Mouse (Mus musculus): ENCODE measurements around the gene N4bp1. TPM values are rescaled to one million over a fixed set of nuclear protein-coding genes. Genes with fewer than 3 reads are reported as not detected.

The N4bp1 gene
- polyA plus RNA-seq, 1 experiment from 2014 or later, result 9.8 TPM

GRCm38 (mm10) chr8:86800966-86801365 is 84.1 kb downstream of the N4bp1 start:
- H3K27ac ChIP-seq, result no peak overlapping the region
- H3K36me3 ChIP-seq (ENCODE audit: poor library complexity, severe bottlenecking), result no peaks in the 10 kb centered on the region
- H3K27me3 ChIP-seq, result no peaks in the 10 kb centered on the region
- 64% methylated on average over 4 of the region's 4 CpGs for WGBS
- no peak overlapping the region for H3K4me3 ChIP-seq
- no peaks in the 10 kb centered on the region for H3K9me3 ChIP-seq (replicated peaks)
- ATAC-seq, result no peak
- no peaks in the 10 kb centered on the region for H3K4me1 ChIP-seq
- H3K9ac ChIP-seq, result no peak overlapping the region
- no peak overlapping the region for H3K4me2 ChIP-seq

GRCm38 (mm10) chr8:86798141-86798540 is 86.9 kb downstream of the N4bp1 start:
- H3K27me3 ChIP-seq, result no peaks in the 10 kb centered on the region
- 90% methylated on average over 6 of the region's 6 CpGs for WGBS
- no peaks in the 10 kb centered on the region for H3K36me3 ChIP-seq (ENCODE audit: poor library complexity, severe bottlenecking)
- no peak overlapping the region for H3K4me3 ChIP-seq
- H3K27ac ChIP-seq, result no peak overlapping the region
- no peak for ATAC-seq
- no peaks in the 10 kb centered on the region for H3K4me1 ChIP-seq
- no peak overlapping the region for H3K9ac ChIP-seq
- no peaks in the 10 kb centered on the region for H3K9me3 ChIP-seq (replicated peaks)
- no peak overlapping the region for H3K4me2 ChIP-seq

- no peaks in the 10 kb centered on the region for H3K4me1 ChIP-seq
- no peak overlapping the region for H3K27ac ChIP-seq
- no peaks in the 10 kb centered on the region for H3K27me3 ChIP-seq
- no peaks in the 10 kb centered on the region for H3K36me3 ChIP-seq (ENCODE audit: poor library complexity, severe bottlenecking)
- H3K4me3 ChIP-seq, result no peak overlapping the region
- H3K4me2 ChIP-seq, result no peak overlapping the region
- no peaks in the 10 kb centered on the region for H3K9me3 ChIP-seq (replicated peaks)
- H3K9ac ChIP-seq, result no peak overlapping the region
- ATAC-seq, result no peak
- 72% methylated on average over 2 of the region's 2 CpGs for WGBS
Observed at GRCm38 (mm10) chr8:86797705-86798104, 87.4 kb downstream of the N4bp1 start.

GRCm38 (mm10) chr8:86794716-86795115 is 90.3 kb downstream of the N4bp1 start:
- no peaks in the 10 kb centered on the region for H3K36me3 ChIP-seq (ENCODE audit: poor library complexity, severe bottlenecking)
- H3K27ac ChIP-seq, result no peak overlapping the region
- no peaks in the 10 kb centered on the region for H3K4me1 ChIP-seq
- no peaks in the 10 kb centered on the region for H3K27me3 ChIP-seq
- H3K4me3 ChIP-seq, result no peak overlapping the region
- H3K9me3 ChIP-seq (replicated peaks), result no peaks in the 10 kb centered on the region
- 50% methylated on average over 6 of the region's 6 CpGs for WGBS
- H3K9ac ChIP-seq, result no peak overlapping the region
- no peak for ATAC-seq
- no peak overlapping the region for H3K4me2 ChIP-seq

GRCm38 (mm10) chr8:86791542-86791941 is 93.5 kb downstream of the N4bp1 start:
- 71% methylated on average over 6 of the region's 6 CpGs for WGBS
- H3K4me2 ChIP-seq, result no peak overlapping the region

GRCm38 (mm10) chr8:86789576-86789975 is 95.5 kb downstream of the N4bp1 start:
- Histone ChIP-seq H3K9me3 (replicated peaks) (no peaks in the 10 kb centered on the region), H3K4me2 (no peak overlapping the region), H3K4me3 (no peak overlapping the region), H3K9ac (no peak overlapping the region), H3K36me3 (ENCODE audit: poor library complexity, severe bottlenecking) (no peaks in the 10 kb centered on the region), H3K27me3 (no peaks in the 10 kb centered on the region), H3K4me1 (no peaks in the 10 kb centered on the region), H3K27ac (no peak overlapping the region)
- WGBS, result 89% methylated on average over 1 of the region's 1 CpGs
- ATAC-seq, result no peak

More at GRCm38 (mm10) chr8:86791542-86791941, 93.5 kb downstream of the N4bp1 start:
- Histone ChIP-seq H3K4me3 (no peak overlapping the region), H3K9ac (no peak overlapping the region), H3K27ac (no peak overlapping the region), H3K27me3 (no peaks in the 10 kb centered on the region), H3K4me1 (no peaks in the 10 kb centered on the region), H3K36me3 (ENCODE audit: poor library complexity, severe bottlenecking) (no peaks in the 10 kb centered on the region), H3K9me3 (replicated peaks) (no peaks in the 10 kb centered on the region)
- no peak for ATAC-seq

GRCm38 (mm10) chr8:86787891-86788420 is 97.1 kb downstream of the N4bp1 start:
- no peaks in the 10 kb centered on the region for H3K9me3 ChIP-seq (replicated peaks)
- no peaks in the 10 kb centered on the region for H3K4me1 ChIP-seq
- H3K27me3 ChIP-seq, result no peaks in the 10 kb centered on the region
- H3K9ac ChIP-seq, result no peak overlapping the region
- 83% methylated on average over 12 of the region's 12 CpGs for WGBS
- no peak overlapping the region for H3K27ac ChIP-seq
- ATAC-seq, result no peak
- no peak overlapping the region for H3K4me3 ChIP-seq
- H3K36me3 ChIP-seq (ENCODE audit: poor library complexity, severe bottlenecking), result no peaks in the 10 kb centered on the region
- H3K4me2 ChIP-seq, result no peak overlapping the region

GRCm38 (mm10) chr8:86786498-86786897 is 98.6 kb downstream of the N4bp1 start:
- ATAC-seq, result no peak
- WGBS, result 64% methylated on average over 5 of the region's 5 CpGs

GRCm38 (mm10) chr8:86781094-86781493 is 104.0 kb downstream of the N4bp1 start:
- no peaks in the 10 kb centered on the region for H3K4me1 ChIP-seq
- WGBS, result 93% methylated on average over 8 of the region's 8 CpGs
- ATAC-seq, result no peak
- no peaks in the 10 kb centered on the region for H3K27me3 ChIP-seq
- H3K36me3 ChIP-seq (ENCODE audit: poor library complexity, severe bottlenecking), result no peaks in the 10 kb centered on the region
- no peak overlapping the region for H3K4me2 ChIP-seq
- no peak overlapping the region for H3K9ac ChIP-seq
- H3K27ac ChIP-seq, result no peak overlapping the region
- no peak overlapping the region for H3K4me3 ChIP-seq
- H3K9me3 ChIP-seq (replicated peaks), result no peaks in the 10 kb centered on the region

More at GRCm38 (mm10) chr8:86786498-86786897, 98.6 kb downstream of the N4bp1 start:
- Histone ChIP-seq H3K36me3 (ENCODE audit: poor library complexity, severe bottlenecking) (no peaks in the 10 kb centered on the region), H3K27ac (no peak overlapping the region), H3K27me3 (no peaks in the 10 kb centered on the region), H3K9ac (no peak overlapping the region), H3K4me2 (no peak overlapping the region), H3K4me3 (no peak overlapping the region), H3K4me1 (no peaks in the 10 kb centered on the region), H3K9me3 (replicated peaks) (no peaks in the 10 kb centered on the region)

GRCm38 (mm10) chr8:86779207-86779606 is 105.9 kb downstream of the N4bp1 start:
- Histone ChIP-seq H3K36me3 (ENCODE audit: poor library complexity, severe bottlenecking) (no peaks in the 10 kb centered on the region), H3K9me3 (replicated peaks) (no peaks in the 10 kb centered on the region), H3K4me1 (no peaks in the 10 kb centered on the region), H3K9ac (no peak overlapping the region), H3K27ac (no peak overlapping the region), H3K4me2 (no peak overlapping the region), H3K27me3 (no peaks in the 10 kb centered on the region), H3K4me3 (no peak overlapping the region)
- 79% methylated on average over 8 of the region's 8 CpGs for WGBS
- no peak for ATAC-seq

- WGBS, result 80% methylated on average over 1 of the region's 1 CpGs
- Histone ChIP-seq H3K4me3 (no peak overlapping the region), H3K4me1 (no peaks in the 10 kb centered on the region), H3K27me3 (no peaks in the 10 kb centered on the region), H3K4me2 (no peak overlapping the region), H3K9ac (no peak overlapping the region), H3K9me3 (replicated peaks) (no peaks in the 10 kb centered on the region), H3K36me3 (ENCODE audit: poor library complexity, severe bottlenecking) (no peaks in the 10 kb centered on the region), H3K27ac (no peak overlapping the region)
- no peak for ATAC-seq
Observed at GRCm38 (mm10) chr8:86769945-86770715, 114.9 kb downstream of the N4bp1 start.

GRCm38 (mm10) chr8:86768499-86768898 is 116.6 kb downstream of the N4bp1 start:
- ATAC-seq, result no peak

More at GRCm38 (mm10) chr8:86768499-86768898, 116.6 kb downstream of the N4bp1 start:
- no peak overlapping the region for H3K4me2 ChIP-seq
- no peaks in the 10 kb centered on the region for H3K4me1 ChIP-seq
- H3K27me3 ChIP-seq, result no peaks in the 10 kb centered on the region
- no peak overlapping the region for H3K9ac ChIP-seq
- 75% methylated on average over 5 of the region's 5 CpGs for WGBS
- no peaks in the 10 kb centered on the region for H3K36me3 ChIP-seq (ENCODE audit: poor library complexity, severe bottlenecking)
- H3K9me3 ChIP-seq (replicated peaks), result no peaks in the 10 kb centered on the region
- H3K4me3 ChIP-seq, result no peak overlapping the region
- no peak overlapping the region for H3K27ac ChIP-seq
